Mouse (Mus musculus): ENCODE results near the gene Atrn. TPM values are rescaled to one million over a fixed set of nuclear protein-coding genes. Genes with fewer than 3 reads are reported as not detected.
"Not testable (repeated sequence)": the region's sequence is repeated elsewhere in the genome, so short reads cannot be mapped to it uniquely, and the experiment has no call there.

Gene Atrn
- polyA plus RNA-seq, 1 experiment from 2014 or later: 8.4 TPM

- no peaks in the 10 kb centered on the region for H3K4me1 ChIP-seq (ENCODE audit: control insufficient read depth, insufficient read depth, low read length)
- 86% methylated on average over 1 of the region's 1 CpGs for WGBS
- H3K9ac ChIP-seq (replicated peaks; ENCODE audit: low read length): no peak overlapping the region
- no peak overlapping the region for H3K4me2 ChIP-seq (ENCODE audit: low read depth, low read length)
- no peak overlapping the region for H3K4me3 ChIP-seq (ENCODE audit: low read depth, low read length)
- no peaks in the 10 kb centered on the region for H3K27me3 ChIP-seq (ENCODE audit: control insufficient read depth, insufficient read depth, low read length)
- H3K27ac ChIP-seq (replicated peaks; ENCODE audit: low read depth, low read length): no peak overlapping the region
- ATAC-seq (replicated peaks; ENCODE audit: insufficient number of reproducible peaks, low FRiP score, low TSS enrichment, low read depth) (no peak), DNase-seq (ENCODE audit: low spot score) (no peak)
- H3K9me3 ChIP-seq (replicated peaks; ENCODE audit: control insufficient read depth, low read length): no peaks in the 10 kb centered on the region
- peaks cover 3% of the 10 kb centered on the region; the same call in 1 of the 2 replicates for H3K36me3 ChIP-seq (replicated peaks; ENCODE audit: control insufficient read depth, insufficient read depth, low read depth, low read length)
These were observed 104.3 kb downstream of the Atrn start for GRCm38 (mm10) chr2:131010566-131010965.

GRCm38 (mm10) chr2:131025230-131025629 lies 118.9 kb downstream of the Atrn start:
- Histone ChIP-seq H3K27me3 (ENCODE audit: control insufficient read depth, insufficient read depth, low read length) (no peaks in the 10 kb centered on the region), H3K4me3 (ENCODE audit: low read depth, low read length) (no peak overlapping the region), H3K4me2 (ENCODE audit: low read depth, low read length) (no peak overlapping the region), H3K9me3 (replicated peaks; ENCODE audit: control insufficient read depth, low read length) (no peaks in the 10 kb centered on the region), H3K4me1 (ENCODE audit: control insufficient read depth, insufficient read depth, low read length) (no peaks in the 10 kb centered on the region; the same call in 1 of the 2 replicates), H3K27ac (replicated peaks; ENCODE audit: low read depth, low read length) (no peak overlapping the region), H3K9ac (replicated peaks; ENCODE audit: low read length) (no peak overlapping the region), H3K36me3 (replicated peaks; ENCODE audit: control insufficient read depth, insufficient read depth, low read depth, low read length) (no peaks in the 10 kb centered on the region)
- ATAC-seq (replicated peaks; ENCODE audit: insufficient number of reproducible peaks, low FRiP score, low TSS enrichment, low read depth) (no peak), DNase-seq (ENCODE audit: low spot score) (no peak)
- WGBS: 93% methylated on average over 2 of the region's 2 CpGs

GRCm38 (mm10) chr2:131026941-131027340 lies 120.6 kb downstream of the Atrn start:
- H3K9ac ChIP-seq (replicated peaks; ENCODE audit: low read length): no peak overlapping the region
- H3K9me3 ChIP-seq (replicated peaks; ENCODE audit: control insufficient read depth, low read length): no peaks in the 10 kb centered on the region
- no peak overlapping the region for H3K27ac ChIP-seq (replicated peaks; ENCODE audit: low read depth, low read length)
- DNase-seq (ENCODE audit: low spot score) (no peak), ATAC-seq (replicated peaks; ENCODE audit: insufficient number of reproducible peaks, low FRiP score, low TSS enrichment, low read depth) (no peak)
- H3K4me1 ChIP-seq (ENCODE audit: control insufficient read depth, insufficient read depth, low read length): no peaks in the 10 kb centered on the region; the same call in 1 of the 2 replicates
- H3K27me3 ChIP-seq (ENCODE audit: control insufficient read depth, insufficient read depth, low read length): no peaks in the 10 kb centered on the region
- H3K36me3 ChIP-seq (replicated peaks; ENCODE audit: control insufficient read depth, insufficient read depth, low read depth, low read length): no peaks in the 10 kb centered on the region
- H3K4me3 ChIP-seq (ENCODE audit: low read depth, low read length): no peak overlapping the region
- no peak overlapping the region for H3K4me2 ChIP-seq (ENCODE audit: low read depth, low read length)
- 84% methylated on average over 3 of the region's 3 CpGs for WGBS

- no peak overlapping the region for H3K9ac ChIP-seq (replicated peaks; ENCODE audit: low read length)
- 65% methylated on average over 9 of the region's 9 CpGs for WGBS
These were observed 123.0 kb downstream of the Atrn start for GRCm38 (mm10) chr2:131029065-131029935.

GRCm38 (mm10) chr2:131030561-131030960 lies 124.3 kb downstream of the Atrn start:
- no peak for ATAC-seq (replicated peaks; ENCODE audit: insufficient number of reproducible peaks, low FRiP score, low TSS enrichment, low read depth)
- Histone ChIP-seq H3K4me2 (ENCODE audit: low read depth, low read length) (no peak overlapping the region), H3K27ac (replicated peaks; ENCODE audit: low read depth, low read length) (no peak overlapping the region), H3K36me3 (replicated peaks; ENCODE audit: control insufficient read depth, insufficient read depth, low read depth, low read length) (no peaks in the 10 kb centered on the region), H3K9ac (replicated peaks; ENCODE audit: low read length) (no peak overlapping the region), H3K9me3 (replicated peaks; ENCODE audit: control insufficient read depth, low read length) (no peaks in the 10 kb centered on the region), H3K4me1 (ENCODE audit: control insufficient read depth, insufficient read depth, low read length) (no peaks in the 10 kb centered on the region; the same call in 1 of the 2 replicates), H3K4me3 (ENCODE audit: low read depth, low read length) (no peak overlapping the region), H3K27me3 (ENCODE audit: control insufficient read depth, insufficient read depth, low read length) (no peaks in the 10 kb centered on the region)
- 89% methylated on average over 2 of the region's 2 CpGs for WGBS
- DNase-seq (ENCODE audit: low spot score): no peak

More at GRCm38 (mm10) chr2:131029065-131029935, 123.0 kb downstream of the Atrn start:
- DNase-seq (ENCODE audit: low spot score) (no peak), ATAC-seq (replicated peaks; ENCODE audit: insufficient number of reproducible peaks, low FRiP score, low TSS enrichment, low read depth) (no peak)
- H3K4me3 ChIP-seq (ENCODE audit: low read depth, low read length): no peak overlapping the region
- no peak overlapping the region for H3K4me2 ChIP-seq (ENCODE audit: low read depth, low read length)
- no peaks in the 10 kb centered on the region; the same call in 1 of the 2 replicates for H3K4me1 ChIP-seq (ENCODE audit: control insufficient read depth, insufficient read depth, low read length)
- no peaks in the 10 kb centered on the region for H3K36me3 ChIP-seq (replicated peaks; ENCODE audit: control insufficient read depth, insufficient read depth, low read depth, low read length)
- H3K27me3 ChIP-seq (ENCODE audit: control insufficient read depth, insufficient read depth, low read length): no peaks in the 10 kb centered on the region
- H3K27ac ChIP-seq (replicated peaks; ENCODE audit: low read depth, low read length): no peak overlapping the region
- H3K9me3 ChIP-seq (replicated peaks; ENCODE audit: control insufficient read depth, low read length): no peaks in the 10 kb centered on the region

- no peaks in the 10 kb centered on the region for H3K36me3 ChIP-seq (replicated peaks; ENCODE audit: control insufficient read depth, insufficient read depth, low read depth, low read length)
These were observed 124.7 kb downstream of the Atrn start for GRCm38 (mm10) chr2:131030998-131031397.

GRCm38 (mm10) chr2:131031406-131031805 lies 125.1 kb downstream of the Atrn start:
- not testable (repeated sequence) for H3K4me3 ChIP-seq (ENCODE audit: low read depth, low read length); H3K4me1 ChIP-seq (ENCODE audit: control insufficient read depth, insufficient read depth, low read length); H3K9me3 ChIP-seq (replicated peaks; ENCODE audit: control insufficient read depth, low read length); ATAC-seq (replicated peaks; ENCODE audit: insufficient number of reproducible peaks, low FRiP score, low TSS enrichment, low read depth); H3K36me3 ChIP-seq (replicated peaks; ENCODE audit: control insufficient read depth, insufficient read depth, low read depth, low read length); H3K27ac ChIP-seq (replicated peaks; ENCODE audit: low read depth, low read length); H3K4me2 ChIP-seq (ENCODE audit: low read depth, low read length); DNase-seq (ENCODE audit: low spot score); H3K9ac ChIP-seq (replicated peaks; ENCODE audit: low read length); H3K27me3 ChIP-seq (ENCODE audit: control insufficient read depth, insufficient read depth, low read length)
- 70% methylated on average over 1 of the region's 1 CpGs for WGBS

More at GRCm38 (mm10) chr2:131030998-131031397, 124.7 kb downstream of the Atrn start:
- H3K9ac ChIP-seq (replicated peaks; ENCODE audit: low read length): no peak overlapping the region
- no peak for DNase-seq (ENCODE audit: low spot score)
- H3K9me3 ChIP-seq (replicated peaks; ENCODE audit: control insufficient read depth, low read length): no peaks in the 10 kb centered on the region
- H3K4me1 ChIP-seq (ENCODE audit: control insufficient read depth, insufficient read depth, low read length): no peaks in the 10 kb centered on the region; the same call in 1 of the 2 replicates
- H3K27me3 ChIP-seq (ENCODE audit: control insufficient read depth, insufficient read depth, low read length): no peaks in the 10 kb centered on the region
- no peak overlapping the region for H3K4me3 ChIP-seq (ENCODE audit: low read depth, low read length)
- H3K4me2 ChIP-seq (ENCODE audit: low read depth, low read length): no peak overlapping the region
- H3K27ac ChIP-seq (replicated peaks; ENCODE audit: low read depth, low read length): no peak overlapping the region
- 72% methylated on average over 1 of the region's 1 CpGs for WGBS
- ATAC-seq (replicated peaks; ENCODE audit: insufficient number of reproducible peaks, low FRiP score, low TSS enrichment, low read depth): no peak

- Histone ChIP-seq H3K36me3 (replicated peaks; ENCODE audit: control insufficient read depth, insufficient read depth, low read depth, low read length) (no peaks in the 10 kb centered on the region), H3K9me3 (replicated peaks; ENCODE audit: control insufficient read depth, low read length) (no peaks in the 10 kb centered on the region), H3K27me3 (ENCODE audit: control insufficient read depth, insufficient read depth, low read length) (peaks cover 18% of the 10 kb centered on the region), H3K4me2 (ENCODE audit: low read depth, low read length) (no peak overlapping the region), H3K4me1 (ENCODE audit: control insufficient read depth, insufficient read depth, low read length) (no peaks in the 10 kb centered on the region), H3K27ac (replicated peaks; ENCODE audit: low read depth, low read length) (no peak overlapping the region), H3K4me3 (ENCODE audit: low read depth, low read length) (no peak overlapping the region), H3K9ac (replicated peaks; ENCODE audit: low read length) (no peak overlapping the region)
- DNase-seq (ENCODE audit: low spot score) (no peak), ATAC-seq (replicated peaks; ENCODE audit: insufficient number of reproducible peaks, low FRiP score, low TSS enrichment, low read depth) (no peak)
- 95% methylated on average over 2 of the region's 2 CpGs for WGBS
These were observed 130.0 kb downstream of the Atrn start for GRCm38 (mm10) chr2:131036343-131036742.
